Mouse (Mus musculus) midbrain, embryonic 14.5 days (tissue): ENCODE results near the gene Qtrt1. TPM values are rescaled to one million over a fixed set of nuclear protein-coding genes. Genes with fewer than 3 reads are reported as not detected.

ENCODE experiments used
- polyA plus RNA-seq: library from polyadenylated mRNA; unstranded; fragments of >200 nt; fragmentation: Nextera tagmentation; extraction: Ambion mirVana; gene quantifications from 2 replicates; pipeline ENCODE4 v1.2.1, GENCODE M21; 2014

The Qtrt1 gene
- polyA plus RNA-seq, 1 experiment from 2014 or later: 54.3 TPM

Other genes starting within 250 kb of the Qtrt1 start
- gene Pde4a, start 246.1 kb upstream of the Qtrt1 start, polyA plus RNA-seq: 28.4 and 32.3 TPM in 2 replicates
- gene Keap1, start 172.5 kb upstream of the Qtrt1 start, polyA plus RNA-seq: 40.3 and 53.7 TPM in 2 replicates
- gene S1pr5, start 163.4 kb upstream of the Qtrt1 start, polyA plus RNA-seq: 2.3 and 2.8 TPM in 2 replicates
- gene Atg4d, start 146.5 kb upstream of the Qtrt1 start, polyA plus RNA-seq: 44.6 and 44.7 TPM in 2 replicates
- gene Kri1, start 123.9 kb upstream of the Qtrt1 start, polyA plus RNA-seq: 12.9 and 16.9 TPM in 2 replicates
- gene Cdkn2d, start 120.4 kb upstream of the Qtrt1 start, polyA plus RNA-seq: 84.9 and 95.7 TPM in 2 replicates
- 0.88 and 1.5 TPM in 2 replicates for gene Ap1m2, start 99.5 kb upstream of the Qtrt1 start, polyA plus RNA-seq
- 49.3 and 67.4 TPM in 2 replicates for gene Slc44a2, start 91.1 kb upstream of the Qtrt1 start, polyA plus RNA-seq
- 212 and 267 TPM in 2 replicates for gene Ilf3, start 44.0 kb upstream of the Qtrt1 start, polyA plus RNA-seq
- gene Dnm2, start 13.1 kb downstream of the Qtrt1 start, polyA plus RNA-seq: 54.5 and 56.7 TPM in 2 replicates
- 48.0 and 50.2 TPM in 2 replicates for gene Tmed1, start 98.4 kb downstream of the Qtrt1 start, polyA plus RNA-seq
- 1.0 and 1.8 TPM in 2 replicates for gene AB124611, start 114.3 kb downstream of the Qtrt1 start, polyA plus RNA-seq
- 34.7 and 42.0 TPM in 2 replicates for gene Carm1, start 135.1 kb downstream of the Qtrt1 start, polyA plus RNA-seq
- 68.8 and 86.9 TPM in 2 replicates for gene Timm29, start 180.9 kb downstream of the Qtrt1 start, polyA plus RNA-seq
- gene Yipf2, start 181.0 kb downstream of the Qtrt1 start, polyA plus RNA-seq: 19.4 and 20.5 TPM in 2 replicates
- gene Smarca4, start 204.3 kb downstream of the Qtrt1 start, polyA plus RNA-seq: 162 and 179 TPM in 2 replicates